Mouse (Mus musculus) olfactory bulb, adult 2 months (tissue): ENCODE results near the gene Kxd1. TPM values are rescaled to one million over a fixed set of nuclear protein-coding genes. Genes with fewer than 3 reads are reported as not detected.
A peak's percentile ranks its signal among the peaks of the same experiment; 100 is the strongest.

Experiments
- H3K27ac ChIP-seq: fragments of 200-500 bp; 2 replicates; pipeline ENCODE4 v1.5.1; 2012; ENCODE audit warnings: low read depth, low read length; ENCODE audit not compliant: insufficient read depth
- H3K4me1 ChIP-seq: fragments of 200-500 bp; 2 replicates; pipeline ENCODE4 v1.6.1; 2012; ENCODE audit warnings: low read length; ENCODE audit not compliant: control insufficient read depth, insufficient read depth
- H3K4me3 ChIP-seq: fragments of 200-500 bp; 2 replicates; pipeline ENCODE4 v1.5.1; 2012; ENCODE audit warnings: mild to moderate bottlenecking, low read depth, low read length, moderate library complexity; ENCODE audit not compliant: insufficient read depth
- CTCF ChIP-seq: fragments of 200-500 bp; IDR thresholded peaks from 2 replicates; pipeline ENCODE4 v1.5.1; 2012; ENCODE audit warnings: low read depth, mild to moderate bottlenecking, low read length, moderate library complexity; ENCODE audit not compliant: insufficient read depth
- POLR2A ChIP-seq: fragments of 200-500 bp; IDR thresholded peaks from 2 replicates; pipeline ENCODE4 v1.6.1; 2012; ENCODE audit warnings: mild to moderate bottlenecking, low read depth, low read length, moderate library complexity; ENCODE audit not compliant: insufficient read depth
- WGBS: fragments of 180-500 bp; shearing (Covaris S2); methylation state at CpG from one replicate; pipeline ENCODE4 v1.1.7; 2018; 5-methylcytosine and 5-hydroxymethylcytosine counted together
- polyA plus RNA-seq: library from polyadenylated mRNA; stranded (reverse); fragments of >200 nt; gene quantifications from 2 replicates; pipeline ENCODE4 v1.2.4, GENCODE M21; 2012; ENCODE audit warnings: low replicate concordance; ENCODE audit not compliant: missing spikeins, insufficient read depth, insufficient read length

Kxd1 gene
- polyA plus RNA-seq, 1 experiment = not detected

DNA sequence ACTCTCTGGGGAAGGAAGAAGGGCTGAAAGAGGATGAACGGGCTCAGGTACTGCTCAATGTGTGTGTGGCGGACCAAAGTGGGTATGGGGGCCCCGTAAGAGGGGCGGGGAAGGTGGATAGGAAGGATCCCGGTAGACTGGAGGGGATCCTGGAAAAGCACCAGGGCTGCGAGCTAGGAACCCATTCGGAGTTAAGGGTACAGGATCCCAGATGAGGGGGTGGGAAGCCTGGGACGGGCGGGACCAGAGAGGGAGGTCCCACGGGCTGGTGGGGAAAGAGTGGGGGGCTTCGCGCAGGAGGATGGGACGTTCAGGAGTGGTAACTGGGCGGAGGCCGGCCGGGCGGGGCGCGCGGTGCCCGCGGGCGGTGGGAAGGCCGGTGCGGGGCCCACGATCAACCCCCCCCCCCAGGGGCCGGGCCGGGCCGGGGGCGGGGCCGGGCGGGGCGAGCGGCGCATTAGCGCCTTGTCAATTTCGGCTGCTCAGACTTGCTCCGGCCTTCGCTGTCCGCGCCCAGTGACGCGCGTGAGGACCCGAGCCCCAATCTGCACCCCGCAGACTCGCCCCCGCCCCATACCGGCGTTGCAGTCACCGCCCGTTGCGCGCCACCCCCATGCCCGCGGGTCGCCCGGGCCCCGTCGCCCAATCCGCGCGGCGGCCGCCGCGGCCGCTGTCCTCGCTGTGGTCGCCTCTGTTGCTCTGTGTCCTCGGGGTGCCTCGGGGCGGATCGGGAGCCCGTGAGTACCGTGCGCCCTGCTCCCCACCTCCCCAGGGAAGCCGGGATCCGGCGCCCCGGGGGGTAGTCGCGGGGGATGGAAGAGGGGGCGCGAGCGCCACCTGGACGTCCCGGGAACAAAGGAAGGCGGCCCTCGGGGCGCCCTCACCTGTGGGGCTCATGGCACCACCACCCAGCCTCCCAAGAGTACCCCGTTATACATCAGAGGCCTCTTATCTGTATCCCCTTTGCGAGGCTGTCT, 34.8 kb downstream of the Kxd1 start, which contains the start of gene Crlf1:
Gene Crlf1 (plus strand): TSS at position 495 of the 977 bp plus-strand sequence.
- TF ChIP-seq CTCF = no peak
- TF ChIP-seq POLR2A = no peak
- 1% methylated on average over 90 of the region's 93 CpGs for WGBS
- Histone ChIP-seq H3K4me3 (peak within 1 kb of the TSS; percentile 25), H3K4me1 (peaks cover 46% of the 10 kb centered on the region), H3K27ac (no peak within 1 kb of the TSS)

DNA sequence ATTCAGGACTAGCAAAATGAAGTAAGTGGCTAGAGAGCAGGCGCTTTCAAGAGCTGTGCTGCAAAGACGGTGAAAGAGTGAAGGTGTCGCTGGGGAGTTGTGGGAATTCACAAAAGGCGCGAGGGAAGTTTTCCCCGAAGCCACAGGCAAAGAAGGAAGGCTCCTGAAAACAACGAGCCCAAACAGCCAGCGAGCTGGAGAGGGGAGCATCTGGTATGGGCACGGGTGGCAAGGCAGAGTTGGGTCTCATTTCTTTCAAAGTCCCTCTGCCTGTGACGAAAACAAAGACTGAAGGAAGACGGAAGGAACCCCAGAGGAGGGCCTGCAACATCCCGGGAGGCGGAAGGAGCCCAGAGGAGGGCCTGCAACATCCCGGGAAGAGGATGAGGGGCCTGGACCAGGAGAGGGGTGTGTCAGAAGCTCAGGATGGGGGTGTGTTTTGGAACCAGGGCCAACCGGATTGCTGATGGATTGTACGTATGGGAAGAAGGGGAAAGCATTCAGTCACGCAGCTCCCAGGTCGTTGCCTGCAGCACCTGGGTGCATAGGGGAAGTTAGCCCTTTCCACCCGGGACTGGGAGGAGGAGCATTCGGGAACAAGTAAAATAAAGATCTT, 36.8 kb downstream of the Kxd1 start:
- Histone ChIP-seq H3K4me3 (no peak overlapping the region), H3K4me1 (peaks cover 57% of the 10 kb centered on the region), H3K27ac (no peak overlapping the region)
- WGBS = 18% methylated on average over 20 of the region's 20 CpGs
- TF ChIP-seq POLR2A (no peak), CTCF (no peak)

DNA sequence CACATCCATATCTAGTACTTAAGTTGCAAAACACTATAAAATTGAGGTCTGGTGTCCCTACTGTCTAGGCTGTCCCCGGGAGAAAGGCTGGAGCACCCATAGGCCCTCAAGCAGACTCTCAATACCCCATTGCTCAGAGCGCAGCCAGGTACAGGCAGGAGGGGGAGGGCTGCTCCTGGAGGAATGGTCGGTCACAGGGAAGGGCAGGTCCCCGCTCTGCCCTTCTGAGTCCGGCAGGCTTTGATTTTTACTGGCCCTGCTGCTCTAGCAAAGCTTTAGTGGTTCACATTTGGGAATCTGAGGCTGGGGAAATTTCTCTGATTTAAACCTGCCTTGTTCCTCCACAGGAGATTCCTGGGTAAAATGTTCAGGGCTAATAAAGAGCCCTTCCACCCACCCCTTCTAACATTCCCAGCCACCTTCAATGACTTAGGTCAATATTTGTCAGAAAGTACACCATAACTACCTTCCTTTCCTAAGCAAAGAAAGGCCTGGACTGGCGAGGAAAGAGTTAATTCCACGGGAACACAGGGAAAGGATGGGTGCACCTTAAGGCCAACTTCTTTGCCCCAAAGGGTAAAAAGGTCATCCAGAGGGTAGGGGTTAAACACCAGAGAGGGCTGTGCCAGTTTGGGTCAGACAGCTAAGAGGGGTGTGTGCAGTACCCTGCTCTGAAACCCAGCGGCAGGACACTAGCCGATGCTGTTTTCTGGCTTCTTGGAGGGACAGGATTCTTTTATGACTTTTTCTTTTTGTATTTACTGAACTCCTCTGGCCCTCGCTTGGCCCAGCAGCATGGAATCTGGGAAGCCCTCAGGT, 37.5 kb downstream of the Kxd1 start:
- Histone ChIP-seq H3K27ac (no peak overlapping the region), H3K4me1 (peaks cover 58% of the 10 kb centered on the region), H3K4me3 (no peak overlapping the region)
- WGBS = 40% methylated on average over 10 of the region's 10 CpGs
- no peak for TF ChIP-seq CTCF
- no peak for TF ChIP-seq POLR2A

DNA sequence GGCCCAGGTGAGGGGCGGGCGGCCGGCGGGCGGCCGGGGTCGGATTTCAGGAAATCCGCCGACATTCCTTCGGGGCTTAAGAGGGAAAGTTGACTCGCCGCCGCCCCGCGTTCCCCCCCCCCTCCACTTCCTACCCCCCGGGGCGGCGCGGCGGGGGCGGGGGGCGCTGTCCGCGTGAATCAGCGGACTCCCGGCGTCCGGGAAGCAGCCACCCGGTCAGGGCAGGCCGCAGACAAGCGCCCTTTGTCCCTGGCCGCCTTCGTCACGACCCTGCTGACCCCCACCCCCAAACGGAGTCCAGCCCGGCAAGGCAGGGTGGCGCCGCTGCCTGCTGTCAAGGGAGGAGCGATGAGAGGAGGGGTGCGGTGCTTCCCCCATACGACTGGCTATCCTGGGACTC, 38.2 kb downstream of the Kxd1 start:
- WGBS = 4% methylated on average over 41 of the region's 41 CpGs

DNA sequence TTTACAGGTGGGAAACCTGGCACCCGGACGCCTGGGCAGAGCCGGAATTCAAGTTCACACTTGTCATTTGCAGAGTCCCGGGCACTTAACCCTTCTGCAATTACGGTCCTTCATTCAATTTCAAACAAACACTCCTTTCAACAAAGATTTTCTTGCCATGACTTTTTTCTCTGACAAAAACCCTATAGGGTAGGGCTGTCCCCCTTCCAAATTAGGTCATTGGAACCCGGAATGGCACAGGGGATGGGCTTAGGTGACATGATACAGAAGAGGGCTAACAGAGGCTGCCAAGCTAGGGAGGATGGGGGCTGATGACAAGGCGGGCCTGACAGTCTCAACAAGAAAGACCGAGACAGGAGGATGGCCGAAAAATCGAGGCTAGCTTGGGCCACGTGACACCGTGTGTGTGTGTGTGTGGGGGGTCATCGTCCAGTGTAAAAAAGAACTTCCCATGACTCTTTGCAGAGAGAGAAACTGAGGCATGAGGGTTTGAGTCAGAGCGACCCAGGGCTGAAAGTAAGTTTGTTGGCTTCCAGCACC, 38.8 kb downstream of the Kxd1 start:
- WGBS = 15% methylated on average over 14 of the region's 14 CpGs
- H3K27ac ChIP-seq = no peak overlapping the region
- no peak overlapping the region for H3K4me3 ChIP-seq
- H3K4me1 ChIP-seq = peaks cover 52% of the 10 kb centered on the region
- no peak for TF ChIP-seq CTCF
- no peak for TF ChIP-seq POLR2A

More for the DNA sequence above, 38.2 kb downstream of the Kxd1 start:
- Histone ChIP-seq H3K27ac (no peak overlapping the region), H3K4me3 (0 out of 2 replicates have a peak overlapping the region, but pooled peaks have one; percentile 6), H3K4me1 (peaks cover 58% of the 10 kb centered on the region)
- TF ChIP-seq POLR2A (no peak), CTCF (no peak)

DNA sequence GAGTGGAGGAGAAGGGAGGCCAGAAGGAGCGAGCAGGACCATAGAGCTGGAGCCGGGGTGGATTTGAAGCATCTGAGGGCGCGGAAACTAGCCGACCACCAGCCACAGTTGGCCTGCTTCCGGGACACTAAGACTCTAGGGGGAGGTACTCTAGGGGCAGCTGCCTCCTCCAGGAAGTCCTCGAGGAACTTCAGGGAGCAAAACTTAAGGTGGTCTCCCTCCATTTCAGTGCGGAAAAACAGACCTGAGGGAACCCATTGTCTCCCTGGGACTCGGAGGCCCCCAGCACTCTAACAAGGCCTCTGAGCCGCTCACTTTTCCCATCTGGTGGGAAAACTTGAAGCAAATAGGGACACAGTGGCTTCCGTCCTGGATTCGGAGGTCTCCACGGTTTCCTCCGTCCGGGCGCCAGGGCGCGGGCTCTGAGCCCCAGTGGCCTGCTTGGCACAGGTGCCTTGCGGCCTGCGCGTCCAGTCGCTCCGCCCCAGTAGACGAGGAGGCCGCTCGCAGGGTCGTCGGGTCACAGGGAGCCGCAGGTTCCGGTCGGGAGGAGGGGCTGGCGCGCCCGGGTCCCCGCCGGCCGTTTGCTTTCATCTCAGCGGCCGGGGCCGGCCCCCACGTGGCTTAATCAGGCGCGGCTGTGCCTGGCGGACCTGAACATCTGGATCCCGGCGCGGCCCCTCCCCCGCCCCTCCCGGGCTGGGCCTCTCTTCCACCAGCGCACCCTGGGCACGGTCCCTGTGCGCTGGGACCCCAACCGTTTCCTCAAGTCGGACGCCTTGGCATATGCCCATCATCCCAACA, 39.6 kb downstream of the Kxd1 start:
- Histone ChIP-seq H3K27ac (no peak overlapping the region), H3K4me3 (peak overlapping the region; percentile 89), H3K4me1 (peaks cover 44% of the 10 kb centered on the region)
- 9% methylated on average over 55 of the region's 55 CpGs for WGBS
- no peak for TF ChIP-seq POLR2A
- TF ChIP-seq CTCF = no peak

DNA sequence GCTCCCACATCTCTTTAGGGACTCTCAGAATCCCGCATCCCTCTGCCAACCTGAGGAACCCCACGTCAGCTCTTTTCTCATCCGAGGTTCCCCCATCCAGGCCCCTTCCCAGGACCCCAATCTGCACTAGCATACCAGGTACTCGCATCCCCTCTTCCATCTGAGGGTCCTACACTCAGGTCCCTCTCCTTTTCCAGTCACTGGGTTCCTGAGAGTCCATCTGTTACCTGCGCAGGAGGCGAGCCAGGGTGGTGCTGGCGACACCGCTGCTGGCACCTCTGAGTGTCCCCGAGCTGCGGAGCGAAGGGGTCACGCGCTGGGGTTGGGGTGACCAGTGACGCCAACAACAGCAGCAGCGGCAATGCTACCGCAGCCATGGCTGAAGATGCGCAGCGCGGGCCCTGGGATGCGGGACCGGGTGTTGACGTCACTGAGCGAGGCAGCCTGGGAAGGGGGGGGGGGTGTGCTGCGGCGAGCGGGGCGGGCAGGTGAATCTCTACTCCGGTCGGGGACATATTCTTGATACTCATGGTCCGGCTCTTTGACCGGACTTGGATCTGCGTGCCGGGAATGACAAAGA, 40.7 kb downstream of the Kxd1 start, which contains the start of gene Tmem59l:
Gene Tmem59l (minus strand): TSS at position 418 of the 580 bp plus-strand sequence.
- H3K4me3 ChIP-seq = peak within 1 kb of the TSS; percentile 89
- peaks cover 33% of the 10 kb centered on the region for H3K4me1 ChIP-seq
- 7% methylated on average over 33 of the region's 33 CpGs for WGBS
- peak within 1 kb of the TSS; percentile 54 for H3K27ac ChIP-seq
- TF ChIP-seq POLR2A (peak; percentile 31; the same call in 1 of the 2 replicates), CTCF (no peak)
